Mouse (Mus musculus): ENCODE measurements around the gene Aftph. TPM values are rescaled to one million over a fixed set of nuclear protein-coding genes. Genes with fewer than 3 reads are reported as not detected.

The Aftph gene
- polyA plus RNA-seq, 1 experiment from 2014 or later, result 21.3 TPM

GRCm38 (mm10) chr11:20659094-20659493 is 82.3 kb downstream of the Aftph start:
- no peak overlapping the region for H3K9ac ChIP-seq (ENCODE audit: low read depth, low read length)
- H3K4me3 ChIP-seq (ENCODE audit: low read depth, low read length), result no peak overlapping the region
- H3K4me2 ChIP-seq (replicated peaks; ENCODE audit: low read depth), result no peak overlapping the region
- H3K27me3 ChIP-seq (replicated peaks; ENCODE audit: control insufficient read depth, insufficient read depth, low read length), result no peaks in the 10 kb centered on the region
- H3K9me3 ChIP-seq (ENCODE audit: control insufficient read depth), result no peaks in the 10 kb centered on the region
- 50% methylated on average over 3 of the region's 3 CpGs for WGBS
- H3K36me3 ChIP-seq (ENCODE audit: control insufficient read depth, insufficient read depth), result 0 out of 2 replicates have a peak, but pooled peaks cover 4% of the 10 kb centered on the region
- no peak for TF ChIP-seq CTCF (IDR thresholded peaks at IDR 0.05; ENCODE audit: low read depth)
- ATAC-seq, result no peak
- H3K27ac ChIP-seq (ENCODE audit: low read depth, low read length), result no peak overlapping the region
- no peaks in the 10 kb centered on the region for H3K4me1 ChIP-seq (replicated peaks; ENCODE audit: control insufficient read depth, insufficient read depth, low read length)

- Histone ChIP-seq H3K4me2 (replicated peaks; ENCODE audit: low read depth) (peak overlapping the region; percentile 18; the same call in 1 of the 2 replicates), H3K27ac (ENCODE audit: low read depth, low read length) (0 out of 2 replicates have a peak overlapping the region, but pooled peaks have one; percentile 17), H3K4me3 (ENCODE audit: low read depth, low read length) (no peak overlapping the region), H3K9ac (ENCODE audit: low read depth, low read length) (no peak overlapping the region), H3K36me3 (ENCODE audit: control insufficient read depth, insufficient read depth) (0 out of 2 replicates have a peak, but pooled peaks cover 7% of the 10 kb centered on the region), H3K27me3 (replicated peaks; ENCODE audit: control insufficient read depth, insufficient read depth, low read length) (no peaks in the 10 kb centered on the region), H3K4me1 (replicated peaks; ENCODE audit: control insufficient read depth, insufficient read depth, low read length) (no peaks in the 10 kb centered on the region), H3K9me3 (ENCODE audit: control insufficient read depth) (no peaks in the 10 kb centered on the region)
- ATAC-seq, result no peak
- no peak for TF ChIP-seq CTCF (IDR thresholded peaks at IDR 0.05; ENCODE audit: low read depth)
- WGBS, result 46% methylated on average over 10 of the region's 10 CpGs
These were observed 84.7 kb downstream of the Aftph start for GRCm38 (mm10) chr11:20656711-20657057.

- Histone ChIP-seq H3K4me1 (replicated peaks; ENCODE audit: control insufficient read depth, insufficient read depth, low read length) (no peaks in the 10 kb centered on the region), H3K27ac (ENCODE audit: low read depth, low read length) (0 out of 2 replicates have a peak overlapping the region, but pooled peaks have one; percentile 17), H3K36me3 (ENCODE audit: control insufficient read depth, insufficient read depth) (0 out of 2 replicates have a peak, but pooled peaks cover 7% of the 10 kb centered on the region), H3K4me3 (ENCODE audit: low read depth, low read length) (no peak overlapping the region), H3K27me3 (replicated peaks; ENCODE audit: control insufficient read depth, insufficient read depth, low read length) (no peaks in the 10 kb centered on the region), H3K9me3 (ENCODE audit: control insufficient read depth) (no peaks in the 10 kb centered on the region), H3K4me2 (replicated peaks; ENCODE audit: low read depth) (peak overlapping the region; percentile 18), H3K9ac (ENCODE audit: low read depth, low read length) (no peak overlapping the region)
- 31% methylated on average over 17 of the region's 18 CpGs for WGBS
- no peak for TF ChIP-seq CTCF (IDR thresholded peaks at IDR 0.05; ENCODE audit: low read depth)
- ATAC-seq, result peak; percentile 35; the same call in 1 of the 2 replicates
These were observed 85.3 kb downstream of the Aftph start for GRCm38 (mm10) chr11:20655795-20656710.

- ATAC-seq, result no peak
- WGBS, result 63% methylated on average over 1 of the region's 1 CpGs
- H3K4me3 ChIP-seq (ENCODE audit: low read depth, low read length), result no peak overlapping the region
- H3K4me1 ChIP-seq (replicated peaks; ENCODE audit: control insufficient read depth, insufficient read depth, low read length), result no peaks in the 10 kb centered on the region; the same call in 1 of the 2 replicates
- H3K9me3 ChIP-seq (ENCODE audit: control insufficient read depth), result no peaks in the 10 kb centered on the region
- no peak overlapping the region for H3K4me2 ChIP-seq (replicated peaks; ENCODE audit: low read depth)
- H3K27ac ChIP-seq (ENCODE audit: low read depth, low read length), result no peak overlapping the region
- TF ChIP-seq CTCF (IDR thresholded peaks at IDR 0.05; ENCODE audit: low read depth), result no peak
- peaks cover 37% of the 10 kb centered on the region; the same call in 1 of the 2 replicates for H3K36me3 ChIP-seq (ENCODE audit: control insufficient read depth, insufficient read depth)
- H3K9ac ChIP-seq (ENCODE audit: low read depth, low read length), result no peak overlapping the region
- H3K27me3 ChIP-seq (replicated peaks; ENCODE audit: control insufficient read depth, insufficient read depth, low read length), result no peaks in the 10 kb centered on the region
These were observed 90.2 kb downstream of the Aftph start for GRCm38 (mm10) chr11:20651166-20651565.

- Histone ChIP-seq H3K4me3 (ENCODE audit: low read depth, low read length) (no peak overlapping the region), H3K9me3 (ENCODE audit: control insufficient read depth) (no peaks in the 10 kb centered on the region), H3K9ac (ENCODE audit: low read depth, low read length) (no peak overlapping the region), H3K4me1 (replicated peaks; ENCODE audit: control insufficient read depth, insufficient read depth, low read length) (no peaks in the 10 kb centered on the region; the same call in 1 of the 2 replicates), H3K36me3 (ENCODE audit: control insufficient read depth, insufficient read depth) (peaks cover 37% of the 10 kb centered on the region; the same call in 1 of the 2 replicates), H3K27me3 (replicated peaks; ENCODE audit: control insufficient read depth, insufficient read depth, low read length) (no peaks in the 10 kb centered on the region), H3K27ac (ENCODE audit: low read depth, low read length) (no peak overlapping the region), H3K4me2 (replicated peaks; ENCODE audit: low read depth) (no peak overlapping the region)
- no peak for TF ChIP-seq CTCF (IDR thresholded peaks at IDR 0.05; ENCODE audit: low read depth)
- ATAC-seq, result no peak
- WGBS, result 92% methylated on average over 17 of the region's 17 CpGs
These were observed 91.3 kb downstream of the Aftph start for GRCm38 (mm10) chr11:20650006-20650639.

- H3K9me3 ChIP-seq (ENCODE audit: control insufficient read depth), result no peaks in the 10 kb centered on the region
- peaks cover 4% of the 10 kb centered on the region for H3K4me1 ChIP-seq (replicated peaks; ENCODE audit: control insufficient read depth, insufficient read depth, low read length)
- TF ChIP-seq CTCF (IDR thresholded peaks at IDR 0.05; ENCODE audit: low read depth), result no peak
- ATAC-seq, result no peak
- H3K4me3 ChIP-seq (ENCODE audit: low read depth, low read length), result no peak overlapping the region
- H3K9ac ChIP-seq (ENCODE audit: low read depth, low read length), result no peak overlapping the region
- 86% methylated on average over 5 of the region's 5 CpGs for WGBS
- H3K27me3 ChIP-seq (replicated peaks; ENCODE audit: control insufficient read depth, insufficient read depth, low read length), result no peaks in the 10 kb centered on the region
- H3K4me2 ChIP-seq (replicated peaks; ENCODE audit: low read depth), result no peak overlapping the region
- H3K36me3 ChIP-seq (ENCODE audit: control insufficient read depth, insufficient read depth), result peaks cover 36% of the 10 kb centered on the region; the same call in 1 of the 2 replicates
- H3K27ac ChIP-seq (ENCODE audit: low read depth, low read length), result no peak overlapping the region
These were observed 91.9 kb downstream of the Aftph start for GRCm38 (mm10) chr11:20649477-20649876.

Measured in intestine, postnatal 0 days (tissue).